Mouse (Mus musculus): ENCODE results near the gene Armc3. TPM values are rescaled to one million over a fixed set of nuclear protein-coding genes. Genes with fewer than 3 reads are reported as not detected.
"Not testable (repeated sequence)": the region's sequence is repeated elsewhere in the genome, so short reads cannot be mapped to it uniquely, and the experiment has no call there.

Armc3 gene
- polyA plus RNA-seq, 1 experiment from 2014 or later = 0.74 TPM

- Histone ChIP-seq H3K9ac (peak overlapping the region; percentile 39), H3K4me3 (peak overlapping the region; percentile 42), H3K27ac (peak overlapping the region; percentile 70), H3K4me1 (no peaks in the 10 kb centered on the region), H3K9me3 (no peaks in the 10 kb centered on the region), H3K4me2 (peak overlapping the region; percentile 67), H3K36me3 (no peaks in the 10 kb centered on the region), H3K27me3 (0 out of 2 replicates have a peak, but pooled peaks cover 3% of the 10 kb centered on the region)
- peak; percentile 82 for ATAC-seq (ENCODE audit: borderline replicate concordance, extremely low read depth, low FRiP score, low TSS enrichment)
- 5% methylated on average over 25 of the region's 25 CpGs for WGBS
Measured at GRCm38 (mm10) chr2:19275602-19276539, 76.8 kb downstream of the Armc3 start.

GRCm38 (mm10) chr2:19280331-19280730 lies 81.2 kb downstream of the Armc3 start:
- ATAC-seq (ENCODE audit: borderline replicate concordance, extremely low read depth, low FRiP score, low TSS enrichment) = no peak
- no peaks in the 10 kb centered on the region for H3K27me3 ChIP-seq
- H3K4me2 ChIP-seq = no peak overlapping the region
- no peaks in the 10 kb centered on the region for H3K4me1 ChIP-seq
- H3K4me3 ChIP-seq = no peak overlapping the region
- H3K9ac ChIP-seq = no peak overlapping the region
- no peak overlapping the region for H3K27ac ChIP-seq
- 77% methylated on average over 11 of the region's 11 CpGs for WGBS
- no peaks in the 10 kb centered on the region for H3K9me3 ChIP-seq
- H3K36me3 ChIP-seq = no peaks in the 10 kb centered on the region

GRCm38 (mm10) chr2:19292366-19292765 lies 93.3 kb downstream of the Armc3 start:
- 44% methylated on average over 3 of the region's 3 CpGs for WGBS
- ATAC-seq (ENCODE audit: borderline replicate concordance, extremely low read depth, low FRiP score, low TSS enrichment) = no peak

GRCm38 (mm10) chr2:19300345-19301089 lies 101.4 kb downstream of the Armc3 start:
- 70% methylated on average over 9 of the region's 9 CpGs for WGBS
- Histone ChIP-seq H3K4me3 (no peak overlapping the region), H3K4me2 (no peak overlapping the region), H3K9me3 (no peaks in the 10 kb centered on the region), H3K27me3 (no peaks in the 10 kb centered on the region), H3K4me1 (no peaks in the 10 kb centered on the region), H3K9ac (no peak overlapping the region), H3K36me3 (no peaks in the 10 kb centered on the region), H3K27ac (no peak overlapping the region)
- no peak for ATAC-seq (ENCODE audit: borderline replicate concordance, extremely low read depth, low FRiP score, low TSS enrichment)

More at GRCm38 (mm10) chr2:19292366-19292765, 93.3 kb downstream of the Armc3 start:
- Histone ChIP-seq H3K9me3 (no peaks in the 10 kb centered on the region), H3K4me1 (no peaks in the 10 kb centered on the region), H3K27me3 (no peaks in the 10 kb centered on the region), H3K9ac (no peak overlapping the region), H3K4me2 (no peak overlapping the region), H3K4me3 (no peak overlapping the region), H3K36me3 (no peaks in the 10 kb centered on the region), H3K27ac (no peak overlapping the region)

- Histone ChIP-seq H3K36me3 (no peaks in the 10 kb centered on the region), H3K27me3 (no peaks in the 10 kb centered on the region), H3K4me2 (0 out of 2 replicates have a peak overlapping the region, but pooled peaks have one; percentile 18), H3K27ac (no peak overlapping the region), H3K9ac (no peak overlapping the region), H3K9me3 (no peaks in the 10 kb centered on the region), H3K4me3 (no peak overlapping the region), H3K4me1 (no peaks in the 10 kb centered on the region)
- 8% methylated on average over 6 of the region's 6 CpGs for WGBS
- ATAC-seq (ENCODE audit: borderline replicate concordance, extremely low read depth, low FRiP score, low TSS enrichment) = peak; percentile 59
Measured at GRCm38 (mm10) chr2:19301251-19301650, 102.1 kb downstream of the Armc3 start.

- WGBS = 72% methylated on average over 3 of the region's 3 CpGs
- not testable (repeated sequence) for H3K4me1 ChIP-seq, H3K4me2 ChIP-seq
Measured at GRCm38 (mm10) chr2:19303087-19303486, 104.0 kb downstream of the Armc3 start.

GRCm38 (mm10) chr2:19310498-19310897 lies 111.4 kb downstream of the Armc3 start:
- no peak overlapping the region for H3K27ac ChIP-seq
- 75% methylated on average over 3 of the region's 3 CpGs for WGBS
- no peak for ATAC-seq (ENCODE audit: borderline replicate concordance, extremely low read depth, low FRiP score, low TSS enrichment)

More at GRCm38 (mm10) chr2:19303087-19303486, 104.0 kb downstream of the Armc3 start:
- H3K9ac ChIP-seq; ATAC-seq (ENCODE audit: borderline replicate concordance, extremely low read depth, low FRiP score, low TSS enrichment); H3K9me3 ChIP-seq; H3K4me3 ChIP-seq; H3K27ac ChIP-seq; H3K36me3 ChIP-seq; H3K27me3 ChIP-seq: not testable (repeated sequence)

GRCm38 (mm10) chr2:19316056-19316455 lies 117.0 kb downstream of the Armc3 start:
- Histone ChIP-seq H3K9ac (no peak overlapping the region), H3K27ac (no peak overlapping the region), H3K27me3 (no peaks in the 10 kb centered on the region), H3K4me3 (no peak overlapping the region), H3K4me1 (no peaks in the 10 kb centered on the region), H3K36me3 (no peaks in the 10 kb centered on the region), H3K4me2 (no peak overlapping the region), H3K9me3 (no peaks in the 10 kb centered on the region; the same call in 1 of the 2 replicates)
- WGBS = 52% methylated on average over 11 of the region's 11 CpGs
- no peak for ATAC-seq (ENCODE audit: borderline replicate concordance, extremely low read depth, low FRiP score, low TSS enrichment)

More at GRCm38 (mm10) chr2:19310498-19310897, 111.4 kb downstream of the Armc3 start:
- no peaks in the 10 kb centered on the region for H3K36me3 ChIP-seq
- H3K9ac ChIP-seq = no peak overlapping the region
- no peak overlapping the region for H3K4me2 ChIP-seq
- no peak overlapping the region for H3K4me3 ChIP-seq
- no peaks in the 10 kb centered on the region; the same call in 1 of the 2 replicates for H3K9me3 ChIP-seq
- H3K4me1 ChIP-seq = no peaks in the 10 kb centered on the region
- H3K27me3 ChIP-seq = no peaks in the 10 kb centered on the region

- H3K4me2 ChIP-seq = no peak overlapping the region
- no peaks in the 10 kb centered on the region; the same call in 1 of the 2 replicates for H3K9me3 ChIP-seq
- H3K27ac ChIP-seq = no peak overlapping the region
- ATAC-seq (ENCODE audit: borderline replicate concordance, extremely low read depth, low FRiP score, low TSS enrichment) = no peak
- 68% methylated on average over 4 of the region's 4 CpGs for WGBS
- H3K4me1 ChIP-seq = no peaks in the 10 kb centered on the region
- no peak overlapping the region for H3K4me3 ChIP-seq
- H3K9ac ChIP-seq = no peak overlapping the region
- H3K27me3 ChIP-seq = no peaks in the 10 kb centered on the region
- H3K36me3 ChIP-seq = no peaks in the 10 kb centered on the region
Measured at GRCm38 (mm10) chr2:19316691-19317090, 117.6 kb downstream of the Armc3 start.

GRCm38 (mm10) chr2:19317151-19317812 lies 118.2 kb downstream of the Armc3 start:
- H3K4me2 ChIP-seq; H3K27me3 ChIP-seq; H3K27ac ChIP-seq; ATAC-seq (ENCODE audit: borderline replicate concordance, extremely low read depth, low FRiP score, low TSS enrichment); H3K9ac ChIP-seq; H3K36me3 ChIP-seq; H3K9me3 ChIP-seq; H3K4me3 ChIP-seq; H3K4me1 ChIP-seq: not testable (repeated sequence)
- 72% methylated on average over 2 of the region's 2 CpGs for WGBS

GRCm38 (mm10) chr2:19318499-19318898 lies 119.4 kb downstream of the Armc3 start:
- Histone ChIP-seq H3K9me3 (no peaks in the 10 kb centered on the region; the same call in 1 of the 2 replicates), H3K9ac (no peak overlapping the region), H3K4me1 (no peaks in the 10 kb centered on the region), H3K4me3 (no peak overlapping the region), H3K27me3 (no peaks in the 10 kb centered on the region), H3K4me2 (no peak overlapping the region), H3K27ac (no peak overlapping the region), H3K36me3 (no peaks in the 10 kb centered on the region)
- 73% methylated on average over 4 of the region's 4 CpGs for WGBS
- ATAC-seq (ENCODE audit: borderline replicate concordance, extremely low read depth, low FRiP score, low TSS enrichment) = no peak
